Mouse (Mus musculus) macrophage (primary cell): ENCODE data around the gene Akap7. TPM values are rescaled to one million over a fixed set of nuclear protein-coding genes. Genes with fewer than 3 reads are reported as not detected.
"Not testable (repeated sequence)": the region's sequence is repeated elsewhere in the genome, so short reads cannot be mapped to it uniquely, and the experiment has no call there.

Source experiments
- H3K27ac ChIP-seq: fragments of 350-480 bp; formaldehyde crosslinking; 2 replicates; pipeline ENCODE4 v1.9.0; 2021
- H3K36me3 ChIP-seq: fragments of 350-480 bp; formaldehyde crosslinking; 2 replicates; pipeline ENCODE4 v1.9.0; 2021; ENCODE audit errors: inconsistent target
- H3K4me3 ChIP-seq: fragments of 350-480 bp; formaldehyde crosslinking; 2 replicates; pipeline ENCODE4 v1.9.0; 2021; ENCODE audit errors: inconsistent target
- H3K79me2 ChIP-seq: fragments of 350-480 bp; formaldehyde crosslinking; 2 replicates; pipeline ENCODE4 v1.9.0; 2021; ENCODE audit errors: inconsistent target
- WGBS: methylation state at CpG from one replicate; pipeline ENCODE4 v1.1.7; 2026; ENCODE audit warnings: inconsistent platforms; ENCODE audit not compliant: missing documents; 5-methylcytosine and 5-hydroxymethylcytosine counted together
- polyA plus RNA-seq: library from polyadenylated mRNA; stranded (reverse); fragments of 250-400 nt; gene quantifications from 3 replicates; pipeline ENCODE4 v1.2.4, GENCODE M21; 2018; ENCODE audit warnings: inconsistent platforms

The Akap7 gene
- polyA plus RNA-seq, 1 experiment from 2014 or later: 57.2 TPM

DNA sequence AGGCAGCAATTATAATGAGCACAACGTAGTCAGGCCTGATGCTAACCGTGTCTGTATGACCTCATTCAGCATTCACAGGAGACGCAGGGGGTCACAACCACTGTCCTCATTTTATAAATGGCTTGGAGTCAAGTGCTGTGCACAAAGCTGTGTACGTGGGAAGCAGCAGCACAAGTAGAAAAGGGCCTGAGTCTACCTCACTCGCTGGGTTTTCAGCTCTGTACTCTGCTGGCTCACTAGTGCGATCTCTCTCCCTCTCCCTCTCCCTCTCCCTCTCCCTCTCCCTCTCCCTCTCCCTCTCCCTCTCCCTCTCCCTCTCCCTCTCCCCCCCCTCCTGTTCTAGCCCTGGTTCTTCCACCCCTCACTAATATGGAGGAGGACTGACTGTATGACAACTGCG is 99.1 kb downstream of the Akap7 start:
- H3K36me3 ChIP-seq: no peaks in the 10 kb centered on the region
- H3K27ac ChIP-seq: no peak overlapping the region
- no peak overlapping the region for H3K4me3 ChIP-seq
- no peaks in the 10 kb centered on the region for H3K79me2 ChIP-seq
- 95% methylated on average over 5 of the region's 7 CpGs for whole genome bisulfite sequencing

DNA sequence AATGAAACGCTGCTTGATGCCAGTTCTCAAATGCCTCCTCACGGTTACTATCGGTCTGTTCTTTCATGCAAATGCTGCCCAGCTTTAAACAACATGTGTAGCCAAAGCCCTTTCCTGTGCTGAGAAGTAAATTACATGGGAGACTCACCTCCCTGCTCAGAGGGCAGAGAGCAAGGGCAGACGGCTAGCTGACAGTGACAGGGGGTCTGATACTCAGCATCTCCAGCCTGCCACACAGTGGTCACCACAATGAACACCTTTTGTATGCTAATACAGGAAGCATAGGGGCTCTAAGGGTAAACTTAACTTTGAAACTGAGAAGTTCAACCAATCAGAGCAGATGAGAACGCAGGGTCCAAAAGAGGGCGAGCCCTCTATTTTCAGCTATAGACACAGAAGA is 99.8 kb downstream of the Akap7 start:
- no peak overlapping the region for H3K27ac ChIP-seq
- no peaks in the 10 kb centered on the region for H3K36me3 ChIP-seq
- H3K79me2 ChIP-seq: no peaks in the 10 kb centered on the region
- H3K4me3 ChIP-seq: no peak overlapping the region
- WGBS: 76% methylated on average over 6 of the region's 6 CpGs

DNA sequence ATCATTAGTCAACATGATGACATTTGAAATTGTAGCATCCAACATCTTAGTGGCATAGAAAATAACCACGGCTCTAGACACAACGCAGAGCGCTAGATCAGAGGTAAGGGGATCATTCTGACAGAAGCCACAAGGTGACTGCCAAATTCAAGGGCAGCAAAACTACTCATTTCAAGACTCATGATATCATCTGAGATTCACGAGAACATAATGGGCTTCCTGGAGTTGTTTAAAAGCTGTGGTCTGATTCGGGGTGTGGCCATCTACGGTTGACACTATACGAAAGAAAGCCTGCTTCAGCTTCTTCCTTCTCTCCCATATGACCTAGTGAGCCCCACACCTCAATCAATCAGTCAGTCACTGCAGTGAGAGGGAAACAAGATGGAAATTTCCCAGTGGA is 107.0 kb downstream of the Akap7 start:
- Histone ChIP-seq H3K36me3 (no peaks in the 10 kb centered on the region), H3K79me2 (no peaks in the 10 kb centered on the region), H3K4me3 (no peak overlapping the region), H3K27ac (no peak overlapping the region)
- whole genome bisulfite sequencing: 76% methylated on average over 7 of the region's 7 CpGs

DNA sequence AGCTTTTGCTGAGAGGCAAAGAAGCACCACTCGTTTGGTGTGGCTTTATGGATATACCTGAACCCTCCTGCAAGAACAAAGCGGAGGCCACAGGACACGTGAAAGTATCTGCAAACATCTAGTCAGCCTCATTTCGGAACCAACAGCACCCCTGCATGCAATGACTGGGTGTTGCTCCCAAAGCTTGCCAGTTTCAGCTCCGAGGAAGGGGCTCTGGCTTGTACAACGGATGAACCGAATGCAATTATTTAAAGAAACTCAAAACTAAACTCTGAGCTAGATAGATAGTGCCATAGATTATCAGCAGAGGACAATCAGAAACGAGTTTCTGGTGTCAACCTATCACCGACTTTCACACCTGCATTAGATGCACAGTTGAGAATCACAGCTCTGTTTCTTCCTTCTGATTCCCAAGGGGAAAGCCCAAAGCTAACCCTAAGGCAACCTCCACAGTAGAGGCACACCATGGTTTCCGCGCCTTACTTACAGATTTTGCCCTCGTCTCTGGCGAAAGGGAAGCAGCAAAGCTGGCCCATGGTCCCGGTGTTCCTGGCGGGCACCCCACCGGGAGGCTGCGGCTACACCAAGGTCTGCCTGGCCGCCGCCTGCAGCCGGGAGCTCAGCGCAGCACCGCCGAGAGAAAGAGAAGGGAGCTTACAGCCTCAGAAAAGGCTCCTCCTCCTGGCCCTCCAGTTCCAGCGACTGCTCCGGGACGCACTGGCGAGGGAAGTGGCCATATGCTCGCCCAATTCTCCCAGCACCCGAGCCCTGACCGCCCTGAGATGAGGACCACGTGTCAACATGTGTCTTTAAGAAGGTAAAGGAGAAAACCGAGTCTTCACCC is 107.9 kb downstream of the Akap7 start:
- Histone ChIP-seq H3K36me3 (no peaks in the 10 kb centered on the region), H3K4me3 (no peak overlapping the region), H3K79me2 (no peaks in the 10 kb centered on the region), H3K27ac (no peak overlapping the region)
- 23% methylated on average over 32 of the region's 32 CpGs for WGBS

DNA sequence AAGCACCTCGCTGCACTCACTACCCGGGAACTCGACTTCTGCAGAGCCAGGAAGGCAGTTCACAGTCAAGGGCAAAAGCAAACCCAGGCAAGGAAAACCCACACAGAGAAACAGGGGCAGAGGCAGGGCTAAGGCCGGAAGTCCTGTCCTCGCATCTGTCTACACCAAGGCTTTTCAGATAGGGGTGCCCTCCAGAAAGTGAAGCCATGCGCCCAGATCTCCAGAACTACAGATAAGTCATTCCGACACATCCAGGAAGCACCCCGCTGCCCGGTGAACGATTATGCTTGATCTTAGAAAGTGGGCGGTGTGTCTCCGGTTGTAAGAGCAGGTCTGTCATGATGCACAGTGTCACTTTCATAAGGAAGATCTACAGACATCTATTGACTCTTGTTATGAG is 109.1 kb downstream of the Akap7 start:
- 72% methylated on average over 12 of the region's 12 CpGs for WGBS
- Histone ChIP-seq H3K79me2 (no peaks in the 10 kb centered on the region), H3K36me3 (no peaks in the 10 kb centered on the region), H3K27ac (no peak overlapping the region), H3K4me3 (no peak overlapping the region)

DNA sequence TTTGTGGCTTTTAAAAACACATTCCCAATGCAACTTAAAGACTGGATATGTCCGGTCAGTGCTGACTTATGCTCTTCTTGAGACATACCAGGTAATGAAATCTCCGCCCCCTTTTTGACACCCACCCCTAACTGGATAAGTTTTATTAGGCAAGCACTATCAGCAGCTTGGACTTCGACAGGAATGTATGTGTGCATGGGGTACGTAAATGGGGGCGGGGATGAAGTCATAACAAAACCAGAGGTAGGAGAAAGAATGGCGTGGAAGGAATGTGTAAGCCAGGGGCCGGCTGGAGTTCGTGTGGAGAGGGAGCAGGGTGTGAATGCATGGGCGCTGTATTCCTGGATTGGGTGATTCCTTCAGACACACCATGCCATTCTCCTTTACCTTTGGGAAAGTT is 109.6 kb downstream of the Akap7 start:
- H3K36me3 ChIP-seq: no peaks in the 10 kb centered on the region
- no peak overlapping the region for H3K4me3 ChIP-seq
- 91% methylated on average over 9 of the region's 9 CpGs for WGBS
- no peaks in the 10 kb centered on the region for H3K79me2 ChIP-seq
- H3K27ac ChIP-seq: no peak overlapping the region

DNA sequence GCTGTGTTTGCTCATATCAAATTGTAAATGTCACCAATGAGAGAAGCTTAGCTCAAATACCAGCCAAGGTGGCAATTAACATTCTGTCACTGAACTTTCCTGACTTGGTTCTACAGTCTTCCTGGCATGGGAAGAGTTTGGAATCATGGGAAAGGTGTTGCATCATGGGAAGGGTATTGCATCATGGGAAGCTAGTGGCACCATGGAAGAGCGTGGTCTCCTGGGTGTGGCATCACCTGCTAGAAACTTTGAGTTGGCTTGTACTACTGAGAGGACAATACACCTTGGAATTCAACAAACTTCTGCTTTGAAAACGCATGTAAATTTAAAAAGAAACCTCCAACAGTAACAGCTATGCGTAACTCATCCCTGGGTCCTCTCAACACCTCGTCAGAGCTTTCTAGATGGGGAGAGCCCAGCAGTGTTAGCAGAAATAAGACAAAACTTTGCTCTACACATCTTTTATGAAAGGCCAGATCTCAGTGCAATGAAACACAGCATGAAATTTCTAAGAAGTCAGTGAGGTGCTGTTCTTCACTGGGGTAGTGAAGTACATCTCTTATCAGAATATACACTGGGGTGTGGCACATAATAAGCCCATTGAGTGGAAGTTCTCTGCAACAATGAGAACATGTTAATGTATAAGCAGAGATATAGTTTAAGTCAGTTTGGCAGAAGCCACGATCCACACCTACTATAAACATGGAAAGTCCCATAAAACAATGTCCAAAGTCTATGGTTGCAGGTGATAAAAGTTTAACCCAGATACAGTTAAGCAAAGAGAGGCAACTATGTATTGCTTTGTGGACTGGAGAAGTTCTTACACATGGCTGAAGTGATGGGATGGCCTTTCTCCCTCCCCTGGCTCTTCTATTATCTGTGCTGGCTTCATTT is 115.2 kb downstream of the Akap7 start:
- H3K79me2 ChIP-seq: no peaks in the 10 kb centered on the region
- H3K27ac ChIP-seq: no peak overlapping the region
- no peak overlapping the region for H3K4me3 ChIP-seq
- WGBS: 90% methylated on average over 5 of the region's 5 CpGs
- no peaks in the 10 kb centered on the region for H3K36me3 ChIP-seq

DNA sequence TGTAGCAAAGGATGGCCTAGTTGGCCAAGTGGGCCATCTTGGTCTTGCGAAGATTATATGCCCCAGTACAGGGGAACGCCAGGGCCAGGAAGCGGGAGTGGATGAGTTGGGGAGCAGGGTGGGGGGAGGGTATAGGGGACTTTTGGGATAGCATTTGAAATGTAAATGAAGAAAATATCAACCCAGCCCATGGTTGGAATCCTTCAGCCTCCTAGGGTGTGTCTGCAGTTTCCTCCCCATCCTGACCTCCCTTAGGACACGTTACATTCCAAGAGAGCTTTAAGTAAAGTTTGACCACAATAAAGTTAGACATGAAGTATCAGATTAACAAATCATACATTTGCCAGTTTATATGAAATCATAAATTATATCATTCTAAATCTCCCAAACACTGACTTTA is 116.5 kb downstream of the Akap7 start:
- Histone ChIP-seq H3K79me2 (no peaks in the 10 kb centered on the region), H3K4me3 (no peak overlapping the region), H3K36me3 (no peaks in the 10 kb centered on the region), H3K27ac (no peak overlapping the region)
- WGBS: 100% methylated on average over 3 of the region's 4 CpGs

DNA sequence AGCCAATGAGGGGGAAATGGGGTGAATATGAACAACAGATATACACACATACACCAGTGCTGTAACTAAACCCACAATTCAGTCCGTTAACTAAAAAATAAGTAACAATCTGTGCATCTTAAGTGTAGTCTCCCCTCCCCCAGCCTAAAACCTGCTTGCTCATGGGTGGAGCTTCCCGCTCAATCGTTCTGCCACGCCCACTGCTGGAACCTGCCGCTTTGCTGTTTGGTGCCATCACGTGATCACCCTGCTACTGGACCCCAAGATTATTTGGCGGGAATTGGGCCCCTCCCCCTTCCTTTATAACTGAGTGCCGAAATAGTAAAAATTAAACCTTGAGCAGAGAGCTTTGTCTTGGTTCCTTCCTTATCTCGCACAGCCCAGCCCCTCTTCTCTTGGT is 121.4 kb downstream of the Akap7 start:
- WGBS: 57% methylated on average over 6 of the region's 9 CpGs
- not testable (repeated sequence) for H3K4me3 ChIP-seq, H3K79me2 ChIP-seq, H3K36me3 ChIP-seq, H3K27ac ChIP-seq

DNA sequence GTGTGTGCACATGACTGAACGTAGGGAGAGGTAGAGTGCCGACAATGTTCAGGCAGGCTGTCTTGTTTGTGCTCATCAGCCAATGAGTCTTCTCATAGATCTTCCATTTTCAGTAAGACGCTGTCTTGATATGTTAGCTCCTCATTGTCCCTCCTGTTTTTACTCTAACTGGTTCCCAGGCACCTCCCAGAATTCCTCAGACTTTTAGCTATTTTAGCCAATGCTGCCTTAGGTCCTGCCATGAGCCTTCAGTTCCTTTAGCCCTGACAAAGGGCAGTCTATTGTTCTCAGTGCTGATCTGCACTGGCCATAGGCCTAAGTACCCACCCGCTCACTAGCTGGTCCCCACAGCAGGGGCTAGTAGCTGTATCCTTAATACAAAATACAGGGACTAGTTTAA is 122.0 kb downstream of the Akap7 start:
- no peaks in the 10 kb centered on the region for H3K79me2 ChIP-seq
- H3K4me3 ChIP-seq: no peak overlapping the region
- no peak overlapping the region for H3K27ac ChIP-seq
- 93% methylated on average over 4 of the region's 4 CpGs for WGBS
- H3K36me3 ChIP-seq: no peaks in the 10 kb centered on the region

DNA sequence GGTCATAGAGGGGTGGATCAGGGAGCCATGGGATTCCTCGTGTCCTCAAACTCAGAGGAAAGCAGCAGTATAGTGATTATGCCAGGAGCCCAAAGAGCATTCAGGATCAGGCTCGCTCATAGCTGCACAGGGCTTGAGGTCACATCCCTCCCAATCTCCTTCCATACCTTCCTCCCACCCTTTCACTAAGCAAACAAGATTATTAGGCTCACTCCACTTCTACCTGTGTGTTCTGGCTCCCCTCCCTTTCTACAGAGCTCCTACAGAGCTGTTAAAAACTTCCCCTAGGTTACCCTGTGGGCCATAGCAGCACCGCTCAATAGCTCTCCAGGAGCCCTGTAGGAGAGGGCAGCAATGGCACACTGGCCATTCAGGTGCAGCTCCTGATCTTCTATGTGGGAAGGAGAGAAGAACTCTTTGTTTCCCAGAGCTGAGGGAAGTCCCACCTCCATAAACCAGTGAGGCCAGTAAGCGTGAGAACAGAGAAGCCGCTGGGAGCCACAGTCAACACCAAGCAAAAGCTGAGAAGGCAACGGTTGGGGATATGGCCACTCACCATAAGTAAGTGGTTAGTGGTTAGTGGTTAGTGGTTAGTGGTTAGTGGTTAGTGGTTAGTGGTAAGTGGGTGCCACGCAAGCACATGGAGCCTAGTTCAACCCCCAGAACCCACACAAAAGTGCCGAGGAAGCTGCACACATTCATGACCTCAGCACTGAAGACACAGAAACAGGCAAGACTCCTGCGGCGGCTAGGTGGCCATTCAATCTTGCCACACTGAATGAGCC is 122.7 kb downstream of the Akap7 start:
- H3K27ac ChIP-seq: no peak overlapping the region

DNA sequence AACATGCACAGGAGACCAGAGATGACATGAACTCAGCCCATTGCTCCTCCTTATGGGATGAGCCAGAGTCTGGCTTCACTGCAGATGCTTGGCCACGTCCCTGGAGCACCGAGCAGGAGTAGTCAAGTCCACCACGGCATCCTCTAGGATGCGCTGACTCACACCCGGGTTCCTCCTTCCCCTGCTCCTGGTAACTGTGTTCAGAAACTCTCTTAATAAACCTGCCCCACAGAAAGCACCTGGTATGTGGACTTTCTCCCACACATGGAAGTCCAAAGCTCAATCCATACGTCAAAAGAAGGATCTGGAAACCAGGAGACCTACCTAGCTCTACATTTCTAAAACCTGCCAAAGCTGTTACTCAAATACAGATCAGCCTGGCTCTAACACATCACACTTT is 124.4 kb downstream of the Akap7 start:
- 87% methylated on average over 6 of the region's 6 CpGs for WGBS
- Histone ChIP-seq H3K79me2 (no peaks in the 10 kb centered on the region), H3K27ac (no peak overlapping the region), H3K36me3 (no peaks in the 10 kb centered on the region), H3K4me3 (no peak overlapping the region)

More for the DNA sequence above, 122.7 kb downstream of the Akap7 start:
- Histone ChIP-seq H3K79me2 (no peaks in the 10 kb centered on the region), H3K4me3 (no peak overlapping the region), H3K36me3 (no peaks in the 10 kb centered on the region)
- 46% methylated on average over 10 of the region's 10 CpGs for WGBS

DNA sequence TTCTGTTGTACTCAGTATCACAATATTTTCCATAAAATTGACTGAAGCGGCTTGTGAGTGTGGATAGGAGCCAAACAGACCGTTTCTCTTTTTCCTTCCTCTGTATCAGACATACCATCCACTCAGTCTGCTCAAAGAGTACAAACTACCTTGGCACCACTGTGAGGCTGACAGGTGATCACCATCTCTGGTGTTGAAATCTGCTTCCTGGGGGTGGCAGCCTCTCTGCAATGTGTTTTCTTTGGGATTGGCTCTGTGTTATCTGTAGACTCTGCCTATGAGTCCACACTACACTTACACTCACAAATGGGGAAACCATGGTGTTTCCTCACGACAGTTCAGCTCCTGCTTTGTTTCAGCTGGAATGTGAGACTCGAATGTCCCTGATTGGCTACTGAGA is 128.6 kb downstream of the Akap7 start:
- Histone ChIP-seq H3K4me3 (no peak overlapping the region), H3K27ac (no peak overlapping the region), H3K79me2 (no peaks in the 10 kb centered on the region), H3K36me3 (no peaks in the 10 kb centered on the region)
- WGBS: 82% methylated on average over 4 of the region's 4 CpGs

DNA sequence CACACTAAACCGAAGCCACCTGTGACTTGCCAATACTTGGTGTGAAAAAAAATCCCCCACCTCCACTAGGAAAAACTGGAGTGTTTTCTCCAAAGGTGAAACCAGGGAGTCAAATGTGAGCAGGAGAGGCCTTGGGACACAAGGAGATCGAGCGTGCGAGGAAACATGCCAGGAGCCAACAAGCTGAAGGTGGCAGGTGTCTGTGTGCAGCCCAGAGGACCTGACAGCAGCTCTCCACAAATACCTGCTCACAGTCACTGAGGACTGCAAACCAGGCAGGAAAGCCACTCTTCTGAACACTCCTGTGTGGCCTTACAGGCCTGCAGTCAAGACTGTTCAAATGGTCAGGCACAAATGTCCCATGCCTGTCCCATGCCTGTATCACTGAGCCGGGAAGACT is 130.4 kb downstream of the Akap7 start:
- no peaks in the 10 kb centered on the region for H3K79me2 ChIP-seq
- H3K27ac ChIP-seq: no peak overlapping the region
- no peak overlapping the region for H3K4me3 ChIP-seq
- WGBS: 95% methylated on average over 5 of the region's 5 CpGs
- no peaks in the 10 kb centered on the region for H3K36me3 ChIP-seq
